Mouse (Mus musculus) kidney, embryonic 16.5 days (tissue): Measurements from ENCODE around the gene Rep15. TPM values are rescaled to one million over a fixed set of nuclear protein-coding genes. Genes with fewer than 3 reads are reported as not detected.

Experiments
- ATAC-seq: fragments of 200-750 bp; cut with Nextera tagmentation; 2 replicates; pipeline ENCODE4 v1.8.0; 2017; ENCODE audit warnings: moderate TSS enrichment; ENCODE audit not compliant: low FRiP score, low TSS enrichment
- H3K27ac ChIP-seq: fragments of 300-500 bp; sonication (generic); 2 replicates; pipeline ENCODE4 v1.5.1; 2014; ENCODE audit warnings: low read length
- H3K27me3 ChIP-seq: fragments of 300-500 bp; sonication (generic); 2 replicates; pipeline ENCODE4 v1.6.1; 2014; ENCODE audit warnings: low read length, control low read depth, mixed read lengths; ENCODE audit not compliant: insufficient read depth
- H3K36me3 ChIP-seq: fragments of 300-500 bp; sonication (generic); 2 replicates; pipeline ENCODE4 v1.6.1; 2014; ENCODE audit warnings: low read length, control low read depth, mixed read lengths; ENCODE audit not compliant: insufficient read depth
- H3K4me1 ChIP-seq: fragments of 300-500 bp; sonication (generic); 2 replicates; pipeline ENCODE4 v1.6.1; 2014; ENCODE audit warnings: low read length, control low read depth, mixed read lengths; ENCODE audit not compliant: insufficient read depth
- H3K4me2 ChIP-seq: fragments of 300-500 bp; sonication (generic); replicated peaks from 2 replicates; pipeline ENCODE4 v1.6.1; 2014; ENCODE audit warnings: low read depth, low read length
- H3K4me3 ChIP-seq: fragments of 300-500 bp; sonication (generic); 2 replicates; pipeline ENCODE4 v1.5.1; 2014; ENCODE audit warnings: mild to moderate bottlenecking, low read length
- H3K9ac ChIP-seq: fragments of 300-500 bp; sonication (generic); replicated peaks from 2 replicates; pipeline ENCODE4 v1.6.1; 2014; ENCODE audit warnings: low read length
- H3K9me3 ChIP-seq: fragments of 300-500 bp; sonication (generic); 2 replicates; pipeline ENCODE4 v1.6.1; 2016; ENCODE audit warnings: low read length, control low read depth
- WGBS: fragments of 180-500 bp; shearing (Covaris S2); extraction: QIAGEN DNeasy Blood & Tissue Kit; methylation state at CpG from one replicate; pipeline ENCODE4 v1.1.7; 2014; 5-methylcytosine and 5-hydroxymethylcytosine counted together
- polyA plus RNA-seq: library from polyadenylated mRNA; unstranded; fragments of >200 nt; fragmentation: Nextera tagmentation; extraction: Ambion mirVana; gene quantifications from 2 replicates; pipeline ENCODE4 v1.2.1, GENCODE M21; 2015

Gene Rep15
- 0.85 and 1.1 TPM in 2 replicates for polyA plus RNA-seq

DNA sequence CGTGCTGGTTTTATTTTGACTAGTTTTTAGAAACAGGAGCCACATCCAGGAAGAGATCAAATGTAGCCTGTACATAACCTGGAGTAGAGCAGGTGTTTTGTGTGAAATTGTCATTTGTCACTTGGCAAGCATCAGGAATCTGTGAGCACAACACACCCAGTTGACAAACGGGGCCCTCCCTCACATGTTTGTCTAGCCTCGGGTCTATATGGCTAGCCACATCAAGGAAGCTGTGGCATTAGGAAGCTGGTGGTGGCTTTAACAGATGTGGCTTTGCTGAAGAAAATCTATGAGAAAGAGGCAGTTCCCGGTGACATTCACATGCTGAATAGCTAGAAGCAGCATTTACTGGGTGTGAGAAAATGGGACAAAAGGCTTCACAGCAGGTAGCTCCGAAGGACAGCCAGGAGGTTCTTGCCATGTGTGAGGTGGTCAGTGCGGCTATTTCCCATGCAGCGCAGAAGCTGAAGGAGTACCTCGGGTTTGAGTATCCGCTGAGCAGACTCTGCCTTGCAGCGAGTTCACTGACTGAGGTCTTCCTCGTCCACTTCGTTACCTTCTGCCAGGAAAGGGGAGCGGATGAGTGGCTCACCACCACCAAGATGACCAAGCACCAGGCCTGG lies at the start of gene Rep15:
Gene Rep15 (plus strand): TSS at position 282 of the 623 bp plus-strand sequence.
- ATAC-seq: no peak
- Histone ChIP-seq H3K27ac (no peak within 1 kb of the TSS), H3K4me1 (no peaks in the 10 kb centered on the region), H3K4me3 (no peak within 1 kb of the TSS), H3K9ac (no peak within 1 kb of the TSS), H3K27me3 (no peaks in the 10 kb centered on the region), H3K36me3 (peaks cover 24% of the 10 kb centered on the region), H3K9me3 (no peaks in the 10 kb centered on the region), H3K4me2 (no peak within 1 kb of the TSS)
- 54% methylated on average over 13 of the region's 13 CpGs for WGBS

DNA sequence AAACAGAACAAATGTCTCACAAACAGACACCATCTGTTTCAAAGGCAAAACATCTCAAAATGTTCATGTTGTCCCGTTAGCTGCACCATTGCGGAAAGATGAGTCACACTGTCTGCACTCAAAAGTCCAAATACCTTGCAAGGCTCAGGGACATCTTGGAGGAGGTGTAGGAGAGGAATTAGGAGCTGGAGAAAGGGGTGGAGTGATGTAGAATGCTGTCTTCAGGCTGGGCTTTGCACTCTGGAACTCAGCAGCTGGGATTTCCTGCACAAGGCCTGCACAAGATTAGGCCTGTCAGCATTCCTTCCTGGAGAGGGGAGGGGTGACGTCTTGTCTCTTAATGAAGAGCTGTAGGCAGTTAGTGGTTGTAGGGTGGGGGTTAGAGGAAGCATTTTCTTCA lies 47.8 kb upstream of the Rep15 start:
- Histone ChIP-seq H3K4me2 (no peak overlapping the region), H3K27me3 (no peaks in the 10 kb centered on the region), H3K4me3 (no peak overlapping the region), H3K9me3 (no peaks in the 10 kb centered on the region), H3K9ac (no peak overlapping the region), H3K27ac (no peak overlapping the region), H3K4me1 (0 out of 2 replicates have a peak, but pooled peaks cover 3% of the 10 kb centered on the region), H3K36me3 (0 out of 2 replicates have a peak, but pooled peaks cover 3% of the 10 kb centered on the region)
- WGBS: 73% methylated on average over 3 of the region's 3 CpGs
- ATAC-seq: no peak

DNA sequence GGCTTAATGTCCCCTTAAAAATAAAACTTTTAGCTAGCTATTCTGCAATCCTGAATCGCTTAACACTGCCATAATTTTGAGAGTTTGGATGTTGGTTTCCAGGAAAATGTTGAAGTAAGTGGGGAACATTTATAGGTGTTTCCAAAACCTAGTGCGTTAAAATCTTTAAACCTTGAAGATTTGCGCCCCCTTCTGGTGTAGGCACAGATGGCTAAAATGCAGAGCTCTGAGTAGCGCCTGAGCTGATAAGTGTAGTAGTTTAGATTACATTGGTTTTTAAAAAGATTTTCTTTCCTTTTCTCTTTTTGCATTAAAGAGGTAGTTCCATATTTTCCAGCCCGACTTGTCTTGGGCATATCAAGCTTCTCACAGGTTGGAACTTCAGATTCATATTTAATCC lies 38.1 kb upstream of the Rep15 start:
- WGBS: 42% methylated on average over 5 of the region's 5 CpGs
- ATAC-seq: no peak
- no peaks in the 10 kb centered on the region for H3K9me3 ChIP-seq

DNA sequence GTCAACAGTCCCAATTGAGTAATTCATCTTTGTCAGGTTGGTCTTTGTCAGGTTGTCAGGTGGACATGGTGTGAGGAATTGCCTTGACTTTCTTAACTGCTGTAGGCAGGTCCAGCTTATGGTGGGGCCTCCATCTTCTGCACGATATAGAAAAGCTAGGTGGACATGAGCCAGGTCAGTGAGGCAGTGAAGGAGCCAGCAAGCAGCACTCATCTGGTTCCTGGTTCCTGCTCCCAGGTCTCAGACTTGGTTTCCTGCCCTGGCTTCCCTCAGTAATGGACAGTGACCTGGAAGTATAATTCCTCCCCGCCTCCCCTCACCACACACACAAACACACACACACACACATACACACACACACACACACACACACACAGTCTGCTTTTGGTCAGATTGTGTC lies 37.0 kb upstream of the Rep15 start:
- no peak for ATAC-seq
- peaks cover 33% of the 10 kb centered on the region; the same call in 1 of the 2 replicates for H3K36me3 ChIP-seq
- no peak overlapping the region for H3K4me2 ChIP-seq
- no peaks in the 10 kb centered on the region for H3K27me3 ChIP-seq
- H3K4me1 ChIP-seq: no peaks in the 10 kb centered on the region
- H3K9me3 ChIP-seq: no peaks in the 10 kb centered on the region
- WGBS: 86% methylated on average over 2 of the region's 2 CpGs
- no peak overlapping the region for H3K9ac ChIP-seq
- no peak overlapping the region for H3K4me3 ChIP-seq
- H3K27ac ChIP-seq: no peak overlapping the region

More for the DNA sequence above, 38.1 kb upstream of the Rep15 start:
- no peaks in the 10 kb centered on the region for H3K27me3 ChIP-seq
- H3K27ac ChIP-seq: no peak overlapping the region
- no peak overlapping the region for H3K4me3 ChIP-seq
- H3K4me1 ChIP-seq: no peaks in the 10 kb centered on the region
- peaks cover 28% of the 10 kb centered on the region; the same call in 1 of the 2 replicates for H3K36me3 ChIP-seq
- no peak overlapping the region for H3K4me2 ChIP-seq
- no peak overlapping the region for H3K9ac ChIP-seq

DNA sequence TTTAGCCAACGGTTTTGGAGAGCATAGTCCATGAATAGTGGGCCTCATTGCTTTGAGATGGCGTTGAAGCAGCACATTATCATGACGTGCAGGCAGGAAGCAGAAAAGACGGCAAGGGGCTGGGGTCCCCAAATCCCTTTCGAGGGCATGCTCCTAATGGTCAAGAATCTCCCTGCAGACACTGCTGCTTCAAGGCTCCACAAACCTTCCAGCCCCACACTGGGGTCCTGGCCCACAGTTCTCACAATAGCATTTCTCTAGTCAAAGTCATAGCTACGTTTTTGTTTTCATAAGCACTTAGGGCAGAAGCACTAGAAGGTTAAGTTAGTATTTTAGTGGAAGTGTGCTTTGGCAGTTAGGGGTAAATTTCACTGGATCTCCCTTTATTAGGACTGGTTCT lies 36.5 kb upstream of the Rep15 start:
- H3K9ac ChIP-seq: no peak overlapping the region
- no peak overlapping the region for H3K4me2 ChIP-seq
- 87% methylated on average over 6 of the region's 6 CpGs for WGBS
- peaks cover 32% of the 10 kb centered on the region; the same call in 1 of the 2 replicates for H3K36me3 ChIP-seq
- H3K9me3 ChIP-seq: no peaks in the 10 kb centered on the region
- ATAC-seq: no peak
- H3K27me3 ChIP-seq: no peaks in the 10 kb centered on the region
- no peak overlapping the region for H3K4me3 ChIP-seq
- no peaks in the 10 kb centered on the region for H3K4me1 ChIP-seq
- H3K27ac ChIP-seq: no peak overlapping the region

DNA sequence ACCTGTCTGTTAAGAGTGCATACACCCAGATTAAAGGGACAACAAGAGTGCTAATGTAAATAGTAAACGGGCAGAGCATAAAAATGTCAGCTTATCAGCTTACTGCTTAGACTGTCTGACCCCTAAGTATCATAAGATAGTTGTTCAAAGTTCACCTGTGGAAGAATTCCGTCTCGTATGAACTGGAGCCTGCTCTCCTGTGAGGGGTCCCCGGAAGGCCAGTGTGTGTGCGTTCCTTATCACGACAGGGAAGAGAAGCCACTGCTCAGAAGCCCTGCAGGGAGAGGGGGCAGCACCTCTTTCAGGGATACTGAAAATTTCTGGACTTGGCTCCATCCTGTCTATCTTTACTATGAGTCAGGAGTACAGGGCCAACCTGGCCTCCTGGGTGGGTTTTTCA lies 35.4 kb upstream of the Rep15 start:
- 80% methylated on average over 6 of the region's 6 CpGs for WGBS
- no peak for ATAC-seq

DNA sequence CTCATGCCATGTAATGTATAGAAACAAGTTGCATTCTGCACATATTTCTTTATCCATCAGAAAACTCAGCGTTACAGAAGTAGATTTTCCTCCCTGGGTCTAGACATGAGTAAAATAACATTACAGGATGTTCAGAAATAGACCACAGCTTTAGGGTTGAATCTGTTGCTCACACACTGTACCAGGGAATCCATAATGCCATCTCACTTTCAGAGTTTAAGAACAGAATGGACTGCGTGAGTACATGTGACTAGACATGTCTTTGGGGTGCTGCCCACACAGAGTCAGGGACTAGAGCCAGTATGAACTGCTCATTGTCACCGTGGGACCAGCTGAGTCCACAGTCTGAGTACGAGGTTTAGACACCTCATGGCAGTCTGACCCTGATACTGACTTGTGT lies 33.7 kb upstream of the Rep15 start:
- Histone ChIP-seq H3K36me3 (peaks cover 46% of the 10 kb centered on the region), H3K9me3 (no peaks in the 10 kb centered on the region), H3K27me3 (no peaks in the 10 kb centered on the region), H3K9ac (no peak overlapping the region), H3K4me2 (no peak overlapping the region), H3K27ac (no peak overlapping the region), H3K4me3 (no peak overlapping the region), H3K4me1 (no peaks in the 10 kb centered on the region)
- ATAC-seq: no peak
- 86% methylated on average over 4 of the region's 4 CpGs for WGBS

More for the DNA sequence above, 35.4 kb upstream of the Rep15 start:
- Histone ChIP-seq H3K9ac (no peak overlapping the region), H3K4me3 (no peak overlapping the region), H3K4me1 (no peaks in the 10 kb centered on the region), H3K27ac (no peak overlapping the region), H3K36me3 (peaks cover 38% of the 10 kb centered on the region), H3K4me2 (no peak overlapping the region), H3K9me3 (no peaks in the 10 kb centered on the region), H3K27me3 (no peaks in the 10 kb centered on the region)

DNA sequence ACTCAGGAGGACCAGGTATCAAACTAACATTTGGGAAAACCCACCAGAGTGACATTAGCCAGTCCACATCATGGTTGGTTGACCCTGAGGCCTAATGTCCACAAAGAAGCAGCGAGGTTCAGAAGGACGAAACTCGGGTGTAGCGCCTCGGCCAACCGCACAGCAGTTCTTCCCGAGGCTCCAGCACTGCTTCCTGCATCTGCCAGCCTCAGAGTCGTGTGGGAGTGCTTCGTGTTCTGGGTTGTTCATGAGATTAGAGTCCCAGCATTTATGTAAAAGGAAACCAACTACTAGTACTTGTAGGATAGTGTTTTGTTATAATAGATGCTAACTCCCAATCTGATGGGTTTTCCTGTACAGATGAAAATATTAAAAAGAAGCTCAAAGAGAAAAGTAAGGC lies 33.1 kb upstream of the Rep15 start:
- Histone ChIP-seq H3K27me3 (no peaks in the 10 kb centered on the region), H3K27ac (no peak overlapping the region), H3K4me1 (no peaks in the 10 kb centered on the region), H3K36me3 (peaks cover 47% of the 10 kb centered on the region), H3K4me2 (no peak overlapping the region), H3K4me3 (no peak overlapping the region), H3K9ac (no peak overlapping the region), H3K9me3 (no peaks in the 10 kb centered on the region)
- 64% methylated on average over 9 of the region's 9 CpGs for WGBS
- no peak for ATAC-seq

DNA sequence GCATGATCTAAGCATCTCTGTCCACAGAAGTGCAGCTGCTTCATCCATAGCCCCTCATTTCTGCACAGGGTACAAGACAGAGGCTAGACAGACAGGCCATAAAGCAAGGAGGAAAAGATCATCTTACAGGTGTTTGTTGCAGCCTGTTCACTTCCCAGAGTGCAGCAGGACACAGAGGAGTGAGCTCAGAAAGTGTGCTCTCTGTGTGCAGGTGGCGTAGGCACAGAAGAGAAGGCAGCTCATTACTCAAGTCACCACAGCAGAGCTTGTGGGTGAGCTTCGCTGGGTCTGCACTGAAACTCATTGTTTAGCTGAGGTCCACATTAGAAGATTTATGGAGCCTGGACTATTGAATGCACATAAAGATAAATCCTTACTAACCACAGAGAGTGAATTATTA lies 32.6 kb upstream of the Rep15 start:
- H3K36me3 ChIP-seq: peaks cover 47% of the 10 kb centered on the region
- no peak overlapping the region for H3K4me3 ChIP-seq
- no peaks in the 10 kb centered on the region for H3K9me3 ChIP-seq
- H3K27ac ChIP-seq: no peak overlapping the region
- ATAC-seq: 0 out of 2 replicates have a peak, but pooled peaks have one; percentile 35
- no peaks in the 10 kb centered on the region for H3K27me3 ChIP-seq
- WGBS: 43% methylated on average over 2 of the region's 2 CpGs
- H3K4me1 ChIP-seq: no peaks in the 10 kb centered on the region
- H3K9ac ChIP-seq: no peak overlapping the region
- H3K4me2 ChIP-seq: no peak overlapping the region

DNA sequence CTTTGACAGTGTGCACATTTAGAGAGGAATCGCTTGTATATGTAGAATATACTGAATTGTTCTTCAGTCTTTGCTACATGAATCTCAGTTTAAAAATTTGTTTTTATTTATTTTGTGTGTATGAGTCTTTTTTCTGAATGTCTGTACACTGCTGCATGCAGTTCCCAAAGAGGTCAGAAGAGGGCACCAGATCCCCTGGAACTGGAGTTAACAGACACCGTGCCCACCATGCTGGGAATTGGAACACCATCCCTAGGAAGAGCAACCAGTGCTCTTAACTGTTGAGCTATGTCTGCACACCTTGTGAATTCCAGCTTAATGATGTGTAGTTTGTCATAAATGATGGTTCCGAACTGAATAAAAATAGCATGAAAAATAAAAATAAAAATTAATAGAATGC lies 24.2 kb upstream of the Rep15 start:
- Histone ChIP-seq H3K4me1 (no peaks in the 10 kb centered on the region), H3K27me3 (no peaks in the 10 kb centered on the region), H3K9me3 (no peaks in the 10 kb centered on the region), H3K9ac (no peak overlapping the region), H3K4me3 (no peak overlapping the region), H3K36me3 (peaks cover 26% of the 10 kb centered on the region), H3K27ac (no peak overlapping the region), H3K4me2 (no peak overlapping the region)
- ATAC-seq: no peak
- 65% methylated on average over 3 of the region's 3 CpGs for WGBS
